18 mouse cellular contexts compared by ENCODE assay signal in genomic region chr16:57532081-57532493, GRCm38 (mm10).
A peak's percentile ranks its signal among the peaks of the same experiment; 100 is the strongest.
DNase-seq lines count a peak whose midpoint lies in the region; ATAC-seq and TF ChIP-seq lines count a peak whose summit lies in the region.
"Had no signal": no experiment of that assay in that cellular context is flagged by ENCODE, and none has a peak within 500 bp of the region (broad histone marks: within the 10 kb centered on the region; RNA-seq: fewer than 3 reads in every experiment).

No protein-coding gene starts in this region.

- no peak; the same call in 1 of the 2 replicates for ATAC-seq in heart, postnatal 0 days (ENCODE audit: insufficient read depth, low read depth)
- no peak for ATAC-seq in embryonic facial prominence, embryonic 13.5 days (ENCODE audit: insufficient number of reproducible peaks, insufficient read depth, low FRiP score, low TSS enrichment, low read depth)
- ATAC-seq in monocyte, adult 5-6 weeks (replicated peaks; ENCODE audit: insufficient number of reproducible peaks, low FRiP score, low TSS enrichment, poor library complexity, severe bottlenecking), result no peak
- ATAC-seq: midbrain, embryonic 13.5 days had no signal

- H3K4me3 ChIP-seq in heart, postnatal 0 days (ENCODE audit: low read depth, low read length), result no peak overlapping the region
- H3K4me3 ChIP-seq in embryonic facial prominence, embryonic 13.5 days, result no peak overlapping the region
- H3K4me3 ChIP-seq: hindbrain, embryonic 15.5 days; left cerebral cortex, adult 2 months; liver, embryonic 15.5 days; midbrain, embryonic 13.5 days; stomach, embryonic 15.5 days had no signal

- peak overlapping the region; percentile 49 for H3K27ac ChIP-seq in heart, postnatal 0 days (ENCODE audit: low read depth)
- H3K27ac ChIP-seq in embryonic facial prominence, embryonic 13.5 days, result peak overlapping the region; percentile 41
- H3K27ac ChIP-seq: hindbrain, embryonic 15.5 days; left cerebral cortex, adult 2 months; liver, embryonic 15.5 days; midbrain, embryonic 13.5 days; stomach, embryonic 15.5 days had no signal

- intact Hi-C loops in heart, postnatal 36 days (cut with DNase I), result loop anchor here (5.0 kb wide), 2 partner anchors 45 kb away; no protein-coding TSS in a partner anchor

- TF ChIP-seq EP300 in heart, postnatal 0 days (IDR thresholded peaks at IDR 0.05; ENCODE audit: low read depth), result peak; percentile 36; the same call in 1 of the 2 replicates

- TF ChIP-seq CTCF in heart, postnatal 0 days (IDR thresholded peaks at IDR 0.05; ENCODE audit: low read depth), result no peak

- H3K27me3 ChIP-seq in heart, postnatal 0 days (ENCODE audit: control insufficient read depth, insufficient read depth, low read length), result no peaks in the 10 kb centered on the region
- no peaks in the 10 kb centered on the region for H3K27me3 ChIP-seq in embryonic facial prominence, embryonic 13.5 days
- H3K27me3 ChIP-seq: hindbrain, embryonic 15.5 days; liver, embryonic 15.5 days; midbrain, embryonic 13.5 days; stomach, embryonic 15.5 days had no signal

- H3K4me2 ChIP-seq in heart, postnatal 0 days (ENCODE audit: low read depth, low read length), result no peak overlapping the region
- no peak overlapping the region for H3K4me2 ChIP-seq in embryonic facial prominence, embryonic 13.5 days
- H3K4me2 ChIP-seq: hindbrain, embryonic 15.5 days; liver, embryonic 15.5 days; midbrain, embryonic 13.5 days; stomach, embryonic 15.5 days had no signal

- peaks cover 8% of the 10 kb centered on the region; the same call in 1 of the 2 replicates for H3K4me1 ChIP-seq in heart, postnatal 0 days (ENCODE audit: control insufficient read depth, insufficient read depth)
- peaks cover 38% of the 10 kb centered on the region for H3K4me1 ChIP-seq in embryonic facial prominence, embryonic 13.5 days
- H3K4me1 ChIP-seq: liver, embryonic 15.5 days; midbrain, embryonic 13.5 days; stomach, embryonic 15.5 days had no signal

- no peak for DNase-seq in heart, postnatal 0 days (ENCODE audit: low spot score)
- DNase-seq in heart, postnatal 36 days, result no peak
- DNase-seq in 3134 (ENCODE audit: extremely low read depth, insufficient read length, low spot score), result peak; percentile 36
- DNase-seq in 3T3-L1 (ENCODE audit: low read depth, low spot score), result peak; percentile 90
- no peak for DNase-seq in urinary bladder, postnatal 10 days (ENCODE audit: low spot score)
- no peak for DNase-seq in c-Kit-positive CD71-positive TER-119-positive erythroid progenitor cells, embryonic 14.5 days (ENCODE audit: low spot score)
- DNase-seq: adrenal gland, adult 8-10 months; cerebellum, adult 11 months; gastrocnemius, postnatal 10 days; kidney, postnatal 14 days; right cerebral cortex, postnatal 25 days had no signal

- WGBS in heart, postnatal 0 days, result 61% methylated on average over 6 of the region's 6 CpGs
- WGBS in embryonic facial prominence, embryonic 13.5 days, result 8% methylated on average over 6 of the region's 6 CpGs

- no peaks in the 10 kb centered on the region for H3K9me3 ChIP-seq in heart, postnatal 0 days (replicated peaks; ENCODE audit: control insufficient read depth, low read length)
- H3K9me3 ChIP-seq in embryonic facial prominence, embryonic 13.5 days, result no peaks in the 10 kb centered on the region
- H3K9me3 ChIP-seq: hindbrain, embryonic 15.5 days; liver, embryonic 15.5 days; midbrain, embryonic 13.5 days; stomach, embryonic 15.5 days had no signal

- no peak overlapping the region for H3K9ac ChIP-seq in heart, postnatal 0 days (replicated peaks; ENCODE audit: low read depth, low read length)
- no peak overlapping the region for H3K9ac ChIP-seq in embryonic facial prominence, embryonic 13.5 days
- H3K9ac ChIP-seq: hindbrain, embryonic 15.5 days; liver, embryonic 15.5 days; midbrain, embryonic 13.5 days; stomach, embryonic 15.5 days had no signal

- no peaks in the 10 kb centered on the region for H3K36me3 ChIP-seq in heart, postnatal 0 days (replicated peaks; ENCODE audit: control insufficient read depth, insufficient read depth, low read length)
- H3K36me3 ChIP-seq in embryonic facial prominence, embryonic 13.5 days, result no peaks in the 10 kb centered on the region
- H3K36me3 ChIP-seq: hindbrain, embryonic 15.5 days; liver, embryonic 15.5 days; midbrain, embryonic 13.5 days; stomach, embryonic 15.5 days had no signal

Comparison
In these comparisons a context has a peak if more than half of its experiments do, and no peak if none do; other contexts are left out.
1. DNase-seq: peak in 3134 (single experiment) and 3T3-L1 (single experiment); none in heart, postnatal 0 days (single experiment), heart, postnatal 36 days (0 of 2), urinary bladder, postnatal 10 days (single experiment) and c-Kit-positive CD71-positive TER-119-positive erythroid progenitor cells, embryonic 14.5 days (single experiment).